Mouse (Mus musculus): Measurements from ENCODE around the gene Pard3. TPM values are rescaled to one million over a fixed set of nuclear protein-coding genes. Genes with fewer than 3 reads are reported as not detected.

Gene Pard3
- total and polyA plus RNA-seq, 3 experiments, result 0.51 to 1.3 (median 0.94) TPM

DNA sequence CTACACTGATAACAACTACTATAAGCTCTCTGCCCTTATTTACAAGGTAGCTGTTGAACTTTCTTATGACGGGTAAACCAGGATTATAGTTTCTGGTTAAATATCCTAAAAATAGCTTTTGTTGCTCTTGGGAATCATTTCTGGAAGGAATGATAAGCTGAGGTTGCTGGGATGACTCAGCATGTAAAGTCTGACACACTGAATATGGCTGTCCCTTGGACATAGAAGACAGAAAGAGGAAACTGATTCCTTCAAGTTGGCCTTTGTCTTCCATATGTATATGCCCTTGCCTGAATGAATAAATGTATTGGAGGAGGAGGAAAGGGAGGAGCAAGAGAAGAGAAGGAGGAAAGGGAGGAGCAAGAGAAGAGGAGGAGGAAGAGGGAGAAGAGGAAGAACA, 254.2 kb downstream of the Pard3 start:
- Histone ChIP-seq H3K27me3 (replicated peaks) (no peaks in the 10 kb centered on the region), H3K4me2 (ENCODE audit: insufficient read depth, low read depth, poor library complexity, severe bottlenecking) (no peak overlapping the region), H3K9me3 (replicated peaks; ENCODE audit: low read length) (no peaks in the 10 kb centered on the region), H3K27ac (ENCODE audit: insufficient read depth, low read depth) (no peak overlapping the region), H3K79me2 (replicated peaks; ENCODE audit: control insufficient read depth, extremely low read depth, insufficient read depth, poor library complexity, severe bottlenecking) (no peaks in the 10 kb centered on the region), H3K4me1 (ENCODE audit: control insufficient read depth in 1 of 2, insufficient read depth in 2 of 2) (peaks cover 0 to 42% of the 10 kb centered on the region in 2 experiments; a peak in 3 of 4 replicates), H3K36me3 (replicated peaks in 1 of 2; ENCODE audit: control insufficient read depth in 1 of 2, insufficient read depth in 1 of 2, low read length in 1 of 2) (no peaks in the 10 kb centered on the region), H3K9ac (ENCODE audit: insufficient read depth, low read depth) (no peak overlapping the region), H3K4me3 (replicated peaks in 1 of 3; ENCODE audit: low read depth in 2 of 3, low read length in 2 of 3, poor library complexity in 1 of 3) (no peak overlapping the region)
- peak; percentile 7 for DNase-seq (ENCODE audit: extremely low read depth)
- dilution Hi-C loops (cut with MboI; ENCODE audit: extremely low pct_ligation_motif_present, extremely low pct_unique_long_range_greater_than_20kb, low sequenced_read_pairs), result no loop called here
- TF ChIP-seq USF1 (IDR thresholded peaks at IDR 0.05; ENCODE audit: low read depth, low read length) (no peak), RCOR1 (conservative IDR thresholded peaks at IDR 0.05; ENCODE audit: low read depth, low read length) (no peak), MYC (IDR thresholded peaks at IDR 0.05; ENCODE audit: low read depth, low read length) (no peak), JUN (IDR thresholded peaks at IDR 0.05; ENCODE audit: insufficient read depth, low read depth, low read length) (no peak), ELF1 (IDR thresholded peaks at IDR 0.05; ENCODE audit: low read depth, low read length) (no peak), POLR2AphosphoS2 (IDR thresholded peaks at IDR 0.05; ENCODE audit: low read depth, low read length) (no peak), PAX5 (IDR thresholded peaks at IDR 0.05; ENCODE audit: low read length) (no peak), ZMIZ1 (IDR thresholded peaks at IDR 0.05; ENCODE audit: low read depth, low read length) (no peak), GABPA (IDR thresholded peaks at IDR 0.05; ENCODE audit: insufficient replicate concordance, low read depth, low read length) (no peak), BHLHE40 (IDR thresholded peaks at IDR 0.05; ENCODE audit: low read depth, low read length) (no peak), MXI1 (IDR thresholded peaks at IDR 0.05; ENCODE audit: low read depth, low read length) (no peak), MAX (IDR thresholded peaks at IDR 0.05; ENCODE audit: low read length) (no peak), POLR2A (IDR thresholded peaks at IDR 0.05; ENCODE audit: low read depth, low read length) (no peak), IRF4 (IDR thresholded peaks at IDR 0.05; ENCODE audit: low read depth, low read length) (no peak), TCF12 (IDR thresholded peaks at IDR 0.05; ENCODE audit: low read depth, low read length) (no peak), SIN3A (IDR thresholded peaks at IDR 0.05; ENCODE audit: low read length) (no peak)
- in situ Hi-C loops (cut with MboI; ENCODE audit: low pct_ligation_motif_present, low pct_unique_long_range_greater_than_20kb, low sequenced_read_pairs), result no loop called here

GRCm38 (mm10) chr8:127318377-127319159, 254.9 kb downstream of the Pard3 start:
- H3K27me3 ChIP-seq (replicated peaks), result no peaks in the 10 kb centered on the region
- H3K9me3 ChIP-seq (replicated peaks; ENCODE audit: low read length), result no peaks in the 10 kb centered on the region
- no peak overlapping the region for H3K4me3 ChIP-seq (replicated peaks in 1 of 3; ENCODE audit: low read depth in 2 of 3, low read length in 2 of 3, poor library complexity in 1 of 3)
- H3K9ac ChIP-seq (ENCODE audit: insufficient read depth, low read depth), result no peak overlapping the region
- DNase-seq (ENCODE audit: extremely low read depth), result peak; percentile 28
- H3K4me2 ChIP-seq (ENCODE audit: insufficient read depth, low read depth, poor library complexity, severe bottlenecking), result no peak overlapping the region
- TF ChIP-seq MAZ (IDR thresholded peaks at IDR 0.05; ENCODE audit: low read depth, low read length), result no peak
- no peak for TF ChIP-seq JUND (conservative IDR thresholded peaks at IDR 0.05; ENCODE audit: low read depth, low read length)
- no peak for TF ChIP-seq RAD21 (IDR thresholded peaks at IDR 0.05; ENCODE audit: low read depth, low read length)
- no peak for TF ChIP-seq MXI1 (IDR thresholded peaks at IDR 0.05; ENCODE audit: low read depth, low read length)
- no peak for TF ChIP-seq TBP (conservative IDR thresholded peaks at IDR 0.05; ENCODE audit: low read depth, low read length)
- TF ChIP-seq MEF2A (IDR thresholded peaks at IDR 0.05; ENCODE audit: borderline replicate concordance, low read depth, low read length), result no peak
- no peak for TF ChIP-seq USF2 (conservative IDR thresholded peaks at IDR 0.05; ENCODE audit: low read depth, low read length)
- no peak for TF ChIP-seq KAT2A (IDR thresholded peaks at IDR 0.05; ENCODE audit: insufficient replicate concordance, low read length)
- no peak for TF ChIP-seq MAX (IDR thresholded peaks at IDR 0.05; ENCODE audit: low read length)
- no peak for TF ChIP-seq SIN3A (IDR thresholded peaks at IDR 0.05; ENCODE audit: low read length)
- no peak for TF ChIP-seq ZKSCAN1 (IDR thresholded peaks at IDR 0.05; ENCODE audit: borderline replicate concordance, low read depth, low read length)
- no peak for TF ChIP-seq JUN (IDR thresholded peaks at IDR 0.05; ENCODE audit: insufficient read depth, low read depth, low read length)
- no peak for TF ChIP-seq RCOR1 (conservative IDR thresholded peaks at IDR 0.05; ENCODE audit: low read depth, low read length)
- TF ChIP-seq E2F4 (IDR thresholded peaks at IDR 0.05; ENCODE audit: insufficient replicate concordance, low read depth, low read length), result no peak
- no peak for TF ChIP-seq CHD1 (IDR thresholded peaks at IDR 0.05; ENCODE audit: low read depth, low read length)
- TF ChIP-seq ZNF384 (IDR thresholded peaks at IDR 0.05; ENCODE audit: low read depth, low read length), result no peak
- no peak for TF ChIP-seq USF1 (IDR thresholded peaks at IDR 0.05; ENCODE audit: low read depth, low read length)
- TF ChIP-seq CHD2 (IDR thresholded peaks at IDR 0.05; ENCODE audit: low read length), result no peak
- TF ChIP-seq IRF4 (IDR thresholded peaks at IDR 0.05; ENCODE audit: low read depth, low read length), result no peak
- no peak for TF ChIP-seq MAFK (IDR thresholded peaks at IDR 0.05; ENCODE audit: insufficient replicate concordance, low read length)
- no peak overlapping the region for H3K27ac ChIP-seq (ENCODE audit: insufficient read depth, low read depth)
- peaks cover 0 to 42% of the 10 kb centered on the region in 2 experiments; a peak in 3 of 4 replicates for H3K4me1 ChIP-seq (ENCODE audit: control insufficient read depth in 1 of 2, insufficient read depth in 2 of 2)
- in situ Hi-C loops (cut with MboI; ENCODE audit: low pct_ligation_motif_present, low pct_unique_long_range_greater_than_20kb, low sequenced_read_pairs) (no loop called here), dilution Hi-C loops (cut with MboI; ENCODE audit: extremely low pct_ligation_motif_present, extremely low pct_unique_long_range_greater_than_20kb, low sequenced_read_pairs) (no loop called here)
- no peaks in the 10 kb centered on the region for H3K79me2 ChIP-seq (replicated peaks; ENCODE audit: control insufficient read depth, extremely low read depth, insufficient read depth, poor library complexity, severe bottlenecking)
- H3K36me3 ChIP-seq (replicated peaks in 1 of 2; ENCODE audit: control insufficient read depth in 1 of 2, insufficient read depth in 1 of 2, low read length in 1 of 2), result no peaks in the 10 kb centered on the region
